Mouse (Mus musculus): ENCODE measurements around the gene Slc25a30. TPM values are rescaled to one million over a fixed set of nuclear protein-coding genes. Genes with fewer than 3 reads are reported as not detected.
"Not testable (repeated sequence)": the region's sequence is repeated elsewhere in the genome, so short reads cannot be mapped to it uniquely, and the experiment has no call there.

Slc25a30 gene
- polyA plus RNA-seq, 1 experiment = 6.7 TPM

DNA sequence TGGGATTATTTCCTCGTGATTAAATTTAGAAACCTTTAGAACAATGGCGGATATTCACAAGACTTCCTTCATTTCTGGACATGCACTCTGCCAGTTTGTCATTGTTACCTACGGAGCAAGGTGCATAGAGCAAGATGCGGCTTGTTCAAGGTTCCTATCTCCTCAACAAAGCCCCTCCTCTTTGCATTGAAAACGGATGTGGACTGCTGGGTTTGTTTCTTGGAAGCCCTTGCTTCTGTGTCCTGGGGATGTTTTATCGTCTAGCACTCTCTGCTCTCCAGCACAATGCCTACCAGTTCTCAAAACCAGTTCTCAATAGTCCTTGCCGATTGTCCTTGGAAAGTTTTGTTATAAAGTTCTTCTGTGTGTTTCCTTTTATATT is 948 bp upstream of the Slc25a30 start:
- no peak overlapping the region for H3K4me3 ChIP-seq (replicated peaks; ENCODE audit: control insufficient read depth, low read depth, low read length)
- 25% methylated on average over 7 of the region's 7 CpGs for WGBS
- H3K4me1 ChIP-seq (ENCODE audit: control insufficient read depth, insufficient read depth, low read length) = no peaks in the 10 kb centered on the region; the same call in none of the 2 replicates
- no peak overlapping the region for H3K27ac ChIP-seq (ENCODE audit: control insufficient read depth, insufficient read depth, low read depth, low read length, poor library complexity)
- no peak for TF ChIP-seq POLR2A (IDR thresholded peaks at IDR 0.05; ENCODE audit: borderline replicate concordance, control insufficient read depth, low read depth, low read length)
- TF ChIP-seq CTCF (IDR thresholded peaks at IDR 0.05; ENCODE audit: control insufficient read depth, insufficient read depth, low read length) = no peak

DNA sequence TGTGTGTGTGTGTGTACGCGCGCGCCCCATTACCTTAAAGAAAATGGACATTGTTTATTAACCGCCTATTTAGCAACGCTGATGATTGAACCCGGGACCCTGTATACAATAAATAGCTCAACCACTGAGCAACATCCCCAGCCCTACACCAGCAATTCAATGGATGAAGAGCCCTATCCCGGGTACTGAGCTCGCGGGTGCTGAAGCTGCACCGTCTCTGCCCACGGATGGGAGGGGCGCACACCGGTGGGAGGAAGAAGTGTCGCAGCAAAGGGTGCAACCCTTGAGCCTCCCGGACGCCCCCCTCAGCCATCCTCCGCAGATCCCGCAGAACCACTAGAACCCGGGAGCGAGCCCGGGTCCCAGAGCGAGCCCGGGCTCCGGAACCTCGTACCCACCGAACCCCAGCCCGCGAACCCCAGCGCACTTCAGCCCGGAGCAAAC is 391 bp downstream of the Slc25a30 start:
- WGBS = under 1% methylated on average over 31 of the region's 31 CpGs
- H3K4me3 ChIP-seq (replicated peaks; ENCODE audit: control insufficient read depth, low read depth, low read length) = peak overlapping the region; percentile 95
- no peak for TF ChIP-seq CTCF (IDR thresholded peaks at IDR 0.05; ENCODE audit: control insufficient read depth, insufficient read depth, low read length)
- no peak for TF ChIP-seq POLR2A (IDR thresholded peaks at IDR 0.05; ENCODE audit: borderline replicate concordance, control insufficient read depth, low read depth, low read length)
- no peaks in the 10 kb centered on the region; the same call in none of the 2 replicates for H3K4me1 ChIP-seq (ENCODE audit: control insufficient read depth, insufficient read depth, low read length)
- H3K27ac ChIP-seq (ENCODE audit: control insufficient read depth, insufficient read depth, low read depth, low read length, poor library complexity) = peak overlapping the region; percentile 91

DNA sequence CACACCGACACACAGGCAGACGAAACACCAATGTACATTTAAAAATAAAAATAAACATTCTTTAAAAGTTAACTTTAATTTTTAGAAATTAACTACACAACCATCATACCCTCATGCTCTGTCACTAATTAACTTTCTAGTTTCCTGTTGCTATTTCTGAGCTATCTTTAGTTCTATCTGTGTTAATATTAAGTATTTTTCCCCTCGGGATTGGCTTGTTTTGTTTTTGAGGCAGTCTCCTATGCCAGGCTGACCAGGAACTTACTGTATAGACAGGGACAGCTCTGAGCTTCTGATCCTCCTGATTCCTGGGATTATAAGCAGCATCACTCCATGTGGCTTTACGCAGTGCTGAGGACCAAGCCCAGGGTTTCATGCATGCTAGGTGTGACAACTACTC is 6.9 kb downstream of the Slc25a30 start:
- WGBS = 88% methylated on average over 4 of the region's 4 CpGs
- Histone ChIP-seq H3K27ac (ENCODE audit: control insufficient read depth, insufficient read depth, low read depth, low read length, poor library complexity) (no peak overlapping the region), H3K4me3 (replicated peaks; ENCODE audit: control insufficient read depth, low read depth, low read length) (no peak overlapping the region), H3K4me1 (ENCODE audit: control insufficient read depth, insufficient read depth, low read length) (no peaks in the 10 kb centered on the region; the same call in none of the 2 replicates)
- no peak for TF ChIP-seq POLR2A (IDR thresholded peaks at IDR 0.05; ENCODE audit: borderline replicate concordance, control insufficient read depth, low read depth, low read length)
- no peak for TF ChIP-seq CTCF (IDR thresholded peaks at IDR 0.05; ENCODE audit: control insufficient read depth, insufficient read depth, low read length)

DNA sequence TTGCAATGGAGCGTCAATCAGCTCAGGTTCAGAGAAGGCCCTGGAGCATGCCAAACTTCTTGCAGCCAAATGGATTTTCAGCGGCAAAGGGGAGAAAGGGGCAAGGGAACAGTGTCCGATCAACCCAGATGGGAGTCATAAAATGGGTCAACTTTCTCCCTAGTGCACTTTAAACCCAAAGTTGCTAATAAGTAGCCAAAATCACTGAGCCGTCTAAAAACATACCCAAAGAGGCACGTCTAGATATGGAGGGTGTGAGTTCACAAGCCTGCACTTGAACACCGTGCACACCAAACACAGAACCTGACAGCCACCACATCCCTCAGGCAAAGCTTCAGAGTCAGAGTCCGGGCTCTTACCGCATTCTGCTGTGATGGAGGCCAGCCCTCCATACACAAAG is 10.2 kb downstream of the Slc25a30 start:
- TF ChIP-seq POLR2A (IDR thresholded peaks at IDR 0.05; ENCODE audit: borderline replicate concordance, control insufficient read depth, low read depth, low read length) (no peak), CTCF (IDR thresholded peaks at IDR 0.05; ENCODE audit: control insufficient read depth, insufficient read depth, low read length) (no peak)
- 90% methylated on average over 8 of the region's 8 CpGs for WGBS
- no peaks in the 10 kb centered on the region for H3K4me1 ChIP-seq (ENCODE audit: control insufficient read depth, insufficient read depth, low read length)
- H3K27ac ChIP-seq (ENCODE audit: control insufficient read depth, insufficient read depth, low read depth, low read length, poor library complexity) = no peak overlapping the region
- H3K4me3 ChIP-seq (replicated peaks; ENCODE audit: control insufficient read depth, low read depth, low read length) = no peak overlapping the region

DNA sequence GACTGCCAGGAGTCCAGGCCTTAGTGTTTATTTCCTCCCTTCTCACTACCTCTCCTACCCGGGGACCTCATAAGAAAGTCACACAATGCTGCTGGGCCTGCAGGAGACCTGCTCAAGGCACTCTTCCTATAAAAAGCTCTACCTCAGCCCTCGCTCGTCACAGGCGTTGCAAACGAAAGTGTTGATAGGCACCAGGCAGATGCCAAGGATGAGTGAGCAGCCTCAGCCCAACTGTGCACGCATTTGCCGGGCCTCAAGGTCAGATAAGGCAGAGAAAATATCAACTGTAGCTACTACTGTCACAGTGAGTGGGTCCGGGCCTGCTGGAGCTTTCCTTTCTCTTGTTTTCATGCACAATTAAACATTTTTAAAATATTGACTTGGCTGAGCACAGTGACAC is 13.4 kb downstream of the Slc25a30 start:
- Histone ChIP-seq H3K4me3 (replicated peaks; ENCODE audit: control insufficient read depth, low read depth, low read length) (no peak overlapping the region), H3K27ac (ENCODE audit: control insufficient read depth, insufficient read depth, low read depth, low read length, poor library complexity) (no peak overlapping the region), H3K4me1 (ENCODE audit: control insufficient read depth, insufficient read depth, low read length) (no peaks in the 10 kb centered on the region)
- WGBS = 66% methylated on average over 8 of the region's 8 CpGs
- TF ChIP-seq POLR2A (IDR thresholded peaks at IDR 0.05; ENCODE audit: borderline replicate concordance, control insufficient read depth, low read depth, low read length) (no peak), CTCF (IDR thresholded peaks at IDR 0.05; ENCODE audit: control insufficient read depth, insufficient read depth, low read length) (no peak)

DNA sequence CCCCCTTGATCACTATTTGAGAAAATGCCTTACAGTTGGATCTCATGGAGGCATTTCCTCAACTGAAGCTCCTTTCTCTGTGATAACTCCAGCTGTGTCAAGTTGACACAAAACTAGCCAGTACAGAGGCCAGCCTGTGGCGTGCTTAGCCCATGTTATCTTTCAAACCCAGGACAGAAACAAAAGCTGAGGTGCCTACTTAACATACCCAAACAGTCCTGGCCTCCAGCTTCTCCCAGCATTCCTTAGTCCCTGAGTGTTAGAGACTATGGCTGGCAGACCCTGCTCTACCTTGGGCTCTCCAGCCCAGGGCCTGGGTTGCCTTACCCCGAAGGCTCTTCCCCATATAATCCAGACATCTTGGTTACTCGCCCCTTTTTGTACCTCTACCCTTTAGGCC is 14.4 kb downstream of the Slc25a30 start:
- not testable (repeated sequence) for H3K4me1 ChIP-seq (ENCODE audit: control insufficient read depth, insufficient read depth, low read length); H3K4me3 ChIP-seq (replicated peaks; ENCODE audit: control insufficient read depth, low read depth, low read length)
- 0 out of 2 replicates have a peak overlapping the region, but pooled peaks have one; percentile 24 for H3K27ac ChIP-seq (ENCODE audit: control insufficient read depth, insufficient read depth, low read depth, low read length, poor library complexity)
- 73% methylated on average over 3 of the region's 3 CpGs for WGBS

DNA sequence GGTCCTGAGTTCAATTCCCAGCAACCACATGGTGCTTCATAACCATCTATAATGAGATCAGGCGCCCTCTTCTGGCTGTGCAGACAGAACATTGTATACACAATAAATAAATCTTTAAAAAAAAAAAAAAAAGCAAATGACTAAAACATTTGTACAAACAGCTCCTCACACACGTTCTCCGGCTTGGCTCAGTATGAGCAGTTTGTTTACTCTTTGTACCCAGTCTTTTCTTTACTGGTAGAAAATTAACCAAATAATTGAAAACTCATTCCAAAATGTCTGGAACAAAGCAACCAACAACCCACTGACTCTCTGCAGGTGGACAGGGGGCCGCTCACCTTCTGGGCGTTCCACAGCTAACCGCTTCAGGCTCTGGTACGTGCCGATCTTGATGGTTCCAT is 15.7 kb downstream of the Slc25a30 start:
- no peak overlapping the region for H3K4me3 ChIP-seq (replicated peaks; ENCODE audit: control insufficient read depth, low read depth, low read length)
- TF ChIP-seq CTCF (IDR thresholded peaks at IDR 0.05; ENCODE audit: control insufficient read depth, insufficient read depth, low read length) = no peak
- no peak for TF ChIP-seq POLR2A (IDR thresholded peaks at IDR 0.05; ENCODE audit: borderline replicate concordance, control insufficient read depth, low read depth, low read length)
- H3K27ac ChIP-seq (ENCODE audit: control insufficient read depth, insufficient read depth, low read depth, low read length, poor library complexity) = no peak overlapping the region
- peaks cover 1% of the 10 kb centered on the region; the same call in 1 of the 2 replicates for H3K4me1 ChIP-seq (ENCODE audit: control insufficient read depth, insufficient read depth, low read length)
- 92% methylated on average over 8 of the region's 8 CpGs for WGBS

DNA sequence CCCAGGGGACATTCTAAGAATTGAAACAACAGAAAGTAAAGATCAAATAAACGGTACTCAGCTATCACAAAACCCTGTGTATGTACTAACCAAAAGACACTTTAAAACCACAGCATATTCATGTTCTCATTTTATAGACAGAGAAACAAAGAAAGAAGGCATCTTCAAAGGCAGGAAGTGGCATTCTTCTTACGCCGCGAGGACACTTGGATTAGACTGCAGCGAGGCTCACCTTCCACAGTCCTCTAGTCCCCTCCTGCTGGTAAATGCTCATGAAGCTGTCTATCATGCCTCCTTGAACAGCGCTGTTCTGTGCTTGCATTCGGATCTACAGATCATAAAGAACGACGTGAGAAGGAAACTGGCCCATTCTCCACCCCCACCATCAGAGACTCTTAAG is 17.5 kb downstream of the Slc25a30 start:
- 87% methylated on average over 9 of the region's 9 CpGs for WGBS
- Histone ChIP-seq H3K4me1 (ENCODE audit: control insufficient read depth, insufficient read depth, low read length) (peaks cover 1% of the 10 kb centered on the region; the same call in 1 of the 2 replicates), H3K27ac (ENCODE audit: control insufficient read depth, insufficient read depth, low read depth, low read length, poor library complexity) (no peak overlapping the region), H3K4me3 (replicated peaks; ENCODE audit: control insufficient read depth, low read depth, low read length) (no peak overlapping the region)
- no peak for TF ChIP-seq POLR2A (IDR thresholded peaks at IDR 0.05; ENCODE audit: borderline replicate concordance, control insufficient read depth, low read depth, low read length)
- TF ChIP-seq CTCF (IDR thresholded peaks at IDR 0.05; ENCODE audit: control insufficient read depth, insufficient read depth, low read length) = no peak

DNA sequence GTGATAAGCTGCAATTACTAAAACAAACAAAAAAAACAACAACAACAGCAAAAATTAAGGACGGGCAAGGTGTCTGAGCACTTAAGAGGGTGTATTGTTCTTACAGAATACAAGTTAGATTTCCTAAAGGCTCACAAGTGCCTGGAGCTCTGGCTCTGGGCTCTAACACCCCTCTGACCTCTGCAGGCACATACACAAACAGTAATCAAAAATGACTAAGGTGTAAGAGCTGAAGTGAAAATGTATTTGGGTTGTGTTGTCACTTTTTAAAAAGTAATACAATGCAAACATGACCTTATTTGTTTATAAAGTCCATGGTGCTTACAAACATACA is 18.6 kb downstream of the Slc25a30 start:
- Histone ChIP-seq H3K4me3 (replicated peaks; ENCODE audit: control insufficient read depth, low read depth, low read length) (no peak overlapping the region), H3K4me1 (ENCODE audit: control insufficient read depth, insufficient read depth, low read length) (peaks cover 1% of the 10 kb centered on the region; the same call in 1 of the 2 replicates), H3K27ac (ENCODE audit: control insufficient read depth, insufficient read depth, low read depth, low read length, poor library complexity) (no peak overlapping the region)
- whole genome bisulfite sequencing = 33% methylated on average over 1 of the region's 1 CpGs
- TF ChIP-seq CTCF (IDR thresholded peaks at IDR 0.05; ENCODE audit: control insufficient read depth, insufficient read depth, low read length) (no peak), POLR2A (IDR thresholded peaks at IDR 0.05; ENCODE audit: borderline replicate concordance, control insufficient read depth, low read depth, low read length) (no peak)
